Mouse (Mus musculus) bone marrow macrophage, adult 2 months (primary cell): ENCODE results near the gene Vps9d1.

Source experiments
- CTCF ChIP-seq: IDR thresholded peaks from 2 replicates; pipeline ENCODE4 v1.5.1; 2012; ENCODE audit warnings: low read depth, mild to moderate bottlenecking, low read length, moderate library complexity
- POLR2A ChIP-seq: IDR thresholded peaks from 2 replicates; pipeline ENCODE4 v1.6.1; 2012; ENCODE audit warnings: mild to moderate bottlenecking, low read depth, low read length, borderline replicate concordance

DNA sequence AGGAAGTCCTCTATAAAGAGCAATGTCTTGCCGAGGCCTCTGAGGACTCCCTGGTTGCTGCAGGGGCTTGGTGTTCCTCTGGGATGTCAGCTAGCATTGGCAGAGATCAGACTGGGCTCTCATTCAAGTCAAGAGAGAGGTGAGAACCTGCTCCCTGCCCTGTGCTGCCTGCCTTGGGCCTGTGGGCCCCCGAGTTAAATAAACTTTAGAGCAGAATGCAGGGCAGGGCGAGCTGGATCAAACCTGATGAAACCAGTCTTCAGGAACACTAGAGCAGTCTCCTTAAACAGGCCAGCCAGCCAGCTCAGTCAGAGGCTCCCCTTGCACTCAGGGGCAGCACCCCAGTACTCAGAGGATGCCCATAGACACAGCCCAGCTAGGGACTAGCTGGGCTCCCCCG is 17.8 kb upstream of the Vps9d1 start:
- TF ChIP-seq CTCF: no peak
- TF ChIP-seq POLR2A: no peak
